Mouse (Mus musculus) spleen, adult 2 months (tissue): ENCODE measurements around the gene Adcy1. TPM values are rescaled to one million over a fixed set of nuclear protein-coding genes. Genes with fewer than 3 reads are reported as not detected.
"Not testable (repeated sequence)": the region's sequence is repeated elsewhere in the genome, so short reads cannot be mapped to it uniquely, and the experiment has no call there.

Experiments used
- DNase-seq, 2 experiments: peaks; one replicate each; pipeline versions ENCODE4 v3.0.0 to v3.0.0-alpha.2; 2012 to 2021; ENCODE audit warnings: low spot score in 2 of 2, low read depth in 1 of 2
- H3K27ac ChIP-seq: fragments of 200-500 bp; 2 replicates; pipeline ENCODE4 v1.5.1; 2012; ENCODE audit warnings: low read length, inconsistent platforms; ENCODE audit not compliant: insufficient read depth
- H3K27me3 ChIP-seq: fragments of 200-500 bp; 2 replicates; pipeline ENCODE4 v1.6.1; 2012; ENCODE audit warnings: mild to moderate bottlenecking, moderate library complexity, low read length, inconsistent platforms; ENCODE audit not compliant: control insufficient read depth, insufficient read depth
- H3K36me3 ChIP-seq: fragments of 200-500 bp; 2 replicates; pipeline ENCODE4 v1.6.1; 2012; ENCODE audit warnings: mild to moderate bottlenecking, low read length, inconsistent platforms; ENCODE audit not compliant: control insufficient read depth, insufficient read depth
- H3K4me1 ChIP-seq: fragments of 200-500 bp; 2 replicates; pipeline ENCODE4 v1.6.1; 2011; ENCODE audit warnings: inconsistent platforms; ENCODE audit not compliant: control insufficient read depth, insufficient read depth, insufficient read length
- H3K4me3 ChIP-seq: fragments of 200-500 bp; 2 replicates; pipeline ENCODE4 v1.5.1; 2011; ENCODE audit warnings: mild to moderate bottlenecking, inconsistent platforms; ENCODE audit not compliant: insufficient read depth, insufficient read length; ENCODE audit errors: extremely low read depth
- CTCF ChIP-seq: fragments of 200-500 bp; IDR thresholded peaks from 2 replicates; pipeline ENCODE4 v1.5.1; 2011; ENCODE audit warnings: mild to moderate bottlenecking, inconsistent platforms; ENCODE audit not compliant: insufficient read depth, insufficient read length, insufficient replicate concordance; ENCODE audit errors: extremely low read depth
- POLR2A ChIP-seq: fragments of 200-500 bp; IDR thresholded peaks from 2 replicates; pipeline ENCODE4 v1.6.1; 2011; ENCODE audit warnings: low read depth, low read length, inconsistent platforms
- WGBS: fragments of 180-500 bp; shearing (Covaris S2); methylation state at CpG from one replicate; pipeline ENCODE4 v1.1.7; 2018; 5-methylcytosine and 5-hydroxymethylcytosine counted together
- polyA plus RNA-seq: library from polyadenylated mRNA; depleted of rRNA; stranded (reverse); fragments of >200 nt; gene quantifications from 2 replicates; pipeline ENCODE4 v1.2.3, GENCODE M21; 2012

Gene Adcy1
- polyA plus RNA-seq, 1 experiment: 1.2 TPM

- Histone ChIP-seq H3K27ac (0 out of 2 replicates have a peak overlapping the region, but pooled peaks have one; percentile 9), H3K27me3 (no peaks in the 10 kb centered on the region), H3K4me1 (no peaks in the 10 kb centered on the region; the same call in 1 of the 2 replicates), H3K4me3 (no peak overlapping the region; the same call in 1 of the 2 replicates), H3K36me3 (no peaks in the 10 kb centered on the region)
- WGBS: 25% methylated on average over 17 of the region's 17 CpGs
- no peak for DNase-seq
- TF ChIP-seq POLR2A (no peak), CTCF (no peak)
These were observed 149.0 kb downstream of the Adcy1 start for GRCm38 (mm10) chr11:7212126-7212798.

GRCm38 (mm10) chr11:7213161-7213500, 149.8 kb downstream of the Adcy1 start:
- Histone ChIP-seq H3K4me1 (no peaks in the 10 kb centered on the region; the same call in 1 of the 2 replicates), H3K36me3 (no peaks in the 10 kb centered on the region), H3K4me3 (peak overlapping the region; percentile 43), H3K27ac (0 out of 2 replicates have a peak overlapping the region, but pooled peaks have one; percentile 35), H3K27me3 (no peaks in the 10 kb centered on the region)
- WGBS: 5% methylated on average over 19 of the region's 19 CpGs
- DNase-seq: no peak
- TF ChIP-seq CTCF (no peak), POLR2A (no peak)

- 3% methylated on average over 95 of the region's 104 CpGs for WGBS
- Histone ChIP-seq H3K4me1 (no peaks in the 10 kb centered on the region; the same call in 1 of the 2 replicates), H3K27ac (0 out of 2 replicates have a peak within 1 kb of the TSS, but pooled peaks have one; percentile 35), H3K36me3 (no peaks in the 10 kb centered on the region), H3K27me3 (no peaks in the 10 kb centered on the region), H3K4me3 (peak within 1 kb of the TSS; percentile 43)
- TF ChIP-seq CTCF (no peak), POLR2A (no peak)
- DNase-seq: no peak
These were observed 150.4 kb downstream of the Adcy1 start, which contains the start of gene Igfbp3 for GRCm38 (mm10) chr11:7213501-7214341. Igfbp3 (minus strand) TSS chr11:7213923.

GRCm38 (mm10) chr11:7214342-7214660, 151.0 kb downstream of the Adcy1 start:
- Histone ChIP-seq H3K27me3 (no peaks in the 10 kb centered on the region), H3K4me3 (no peak overlapping the region), H3K36me3 (no peaks in the 10 kb centered on the region), H3K4me1 (no peaks in the 10 kb centered on the region; the same call in 1 of the 2 replicates), H3K27ac (no peak overlapping the region)
- TF ChIP-seq POLR2A (no peak), CTCF (no peak)
- no peak for DNase-seq
- 6% methylated on average over 12 of the region's 12 CpGs for WGBS

GRCm38 (mm10) chr11:7214761-7215160, 151.5 kb downstream of the Adcy1 start:
- Histone ChIP-seq H3K27me3 (no peaks in the 10 kb centered on the region), H3K4me1 (no peaks in the 10 kb centered on the region; the same call in 1 of the 2 replicates), H3K4me3 (no peak overlapping the region), H3K27ac (no peak overlapping the region), H3K36me3 (no peaks in the 10 kb centered on the region)
- 4% methylated on average over 14 of the region's 14 CpGs for WGBS
- TF ChIP-seq POLR2A (no peak), CTCF (no peak)
- no peak for DNase-seq

- Histone ChIP-seq H3K27me3 (no peaks in the 10 kb centered on the region), H3K27ac (no peak overlapping the region), H3K4me3 (no peak overlapping the region), H3K4me1 (no peaks in the 10 kb centered on the region; the same call in 1 of the 2 replicates), H3K36me3 (no peaks in the 10 kb centered on the region)
- no peak for DNase-seq
- WGBS: 11% methylated on average over 8 of the region's 8 CpGs
- TF ChIP-seq CTCF: 0 out of 2 replicates have a peak, but pooled peaks have one; percentile 8
- no peak for TF ChIP-seq POLR2A
These were observed 152.4 kb downstream of the Adcy1 start for GRCm38 (mm10) chr11:7215703-7216102.

- H3K4me3 ChIP-seq, DNase-seq, H3K4me1 ChIP-seq, H3K36me3 ChIP-seq, H3K27me3 ChIP-seq, H3K27ac ChIP-seq: not testable (repeated sequence)
- 80% methylated on average over 8 of the region's 8 CpGs for WGBS
These were observed 158.5 kb downstream of the Adcy1 start for GRCm38 (mm10) chr11:7221826-7222225.
